ENCODE assay signal across 9 mouse cellular contexts in genomic region chr5:113796401-113797148, GRCm38 (mm10). TPM values are rescaled to one million over a fixed set of nuclear protein-coding genes. Genes with fewer than 3 reads are reported as not detected.
DNase-seq lines count a peak whose midpoint lies in the region; ATAC-seq and TF ChIP-seq lines count a peak whose summit lies in the region.
"Had no signal": no experiment of that assay in that cellular context is flagged by ENCODE, and none has a peak within 500 bp of the region (broad histone marks: within the 10 kb centered on the region; RNA-seq: fewer than 3 reads in every experiment).

No protein-coding gene starts in this region.

- TF ChIP-seq CTCF in intestine, postnatal 0 days (IDR thresholded peaks at IDR 0.05; ENCODE audit: low read depth): no peak

- H3K36me3 ChIP-seq in heart, embryonic 10.5 days: peaks cover 15% of the 10 kb centered on the region
- no peaks in the 10 kb centered on the region for H3K36me3 ChIP-seq in midbrain, embryonic 11.5 days (ENCODE audit: control insufficient read depth, insufficient read depth, low read length)
- H3K36me3 ChIP-seq in midbrain, embryonic 14.5 days (ENCODE audit: control insufficient read depth, insufficient read depth, low read length): no peaks in the 10 kb centered on the region
- 0 out of 2 replicates have a peak, but pooled peaks cover 5% of the 10 kb centered on the region for H3K36me3 ChIP-seq in intestine, postnatal 0 days (ENCODE audit: control insufficient read depth, insufficient read depth)
- peaks cover 3% of the 10 kb centered on the region; the same call in 1 of the 2 replicates for H3K36me3 ChIP-seq in stomach, embryonic 14.5 days (ENCODE audit: control insufficient read depth, insufficient read depth, low read length)

- 0 out of 2 replicates have a peak, but pooled peaks have one; percentile 20 for ATAC-seq in midbrain, embryonic 11.5 days (ENCODE audit: low FRiP score)
- ATAC-seq in midbrain, embryonic 14.5 days (ENCODE audit: low FRiP score, low TSS enrichment): no peak
- no peak for ATAC-seq in intestine, postnatal 0 days
- no peak; the same call in 1 of the 2 replicates for ATAC-seq in stomach, embryonic 14.5 days (ENCODE audit: insufficient number of reproducible peaks, insufficient read depth, low FRiP score, low read depth)

- peaks cover 51% of the 10 kb centered on the region for H3K4me1 ChIP-seq in heart, embryonic 10.5 days
- H3K4me1 ChIP-seq in midbrain, embryonic 11.5 days (ENCODE audit: control insufficient read depth, insufficient read depth, low read length): peaks cover 17% of the 10 kb centered on the region
- H3K4me1 ChIP-seq in midbrain, embryonic 14.5 days (ENCODE audit: control insufficient read depth, insufficient read depth, low read length): 0 out of 2 replicates have a peak, but pooled peaks cover 10% of the 10 kb centered on the region
- no peaks in the 10 kb centered on the region for H3K4me1 ChIP-seq in intestine, postnatal 0 days (replicated peaks; ENCODE audit: control insufficient read depth, insufficient read depth, low read length)
- H3K4me1 ChIP-seq in stomach, embryonic 14.5 days (ENCODE audit: control insufficient read depth, insufficient read depth, low read length): peaks cover 31% of the 10 kb centered on the region

- H3K4me2 ChIP-seq in midbrain, embryonic 11.5 days: peak overlapping the region; percentile 17; the same call in 1 of the 2 replicates
- no peak overlapping the region for H3K4me2 ChIP-seq in midbrain, embryonic 14.5 days (ENCODE audit: low read length)
- peak overlapping the region; percentile 52 for H3K4me2 ChIP-seq in intestine, postnatal 0 days (replicated peaks; ENCODE audit: low read depth)
- peak overlapping the region; percentile 61 for H3K4me2 ChIP-seq in stomach, embryonic 14.5 days (replicated peaks; ENCODE audit: low read depth, low read length)

- WGBS in heart, embryonic 10.5 days: 6% methylated on average over 13 of the region's 13 CpGs
- 8% methylated on average over 13 of the region's 13 CpGs for WGBS in midbrain, embryonic 11.5 days
- 8% methylated on average over 13 of the region's 13 CpGs for WGBS in midbrain, embryonic 14.5 days
- 7% methylated on average over 13 of the region's 13 CpGs for WGBS in intestine, postnatal 0 days
- WGBS in stomach, embryonic 14.5 days: 5% methylated on average over 13 of the region's 13 CpGs

- H3K27me3 ChIP-seq in heart, embryonic 10.5 days (ENCODE audit: insufficient read depth, poor library complexity, severe bottlenecking): peaks cover 52% of the 10 kb centered on the region
- H3K27me3 ChIP-seq in midbrain, embryonic 11.5 days (ENCODE audit: control insufficient read depth, insufficient read depth, low read length): 0 out of 2 replicates have a peak, but pooled peaks cover 4% of the 10 kb centered on the region
- no peaks in the 10 kb centered on the region for H3K27me3 ChIP-seq in midbrain, embryonic 14.5 days (ENCODE audit: control insufficient read depth, insufficient read depth, low read length)
- H3K27me3 ChIP-seq in intestine, postnatal 0 days (replicated peaks; ENCODE audit: control insufficient read depth, insufficient read depth, low read length): no peaks in the 10 kb centered on the region
- no peaks in the 10 kb centered on the region for H3K27me3 ChIP-seq in stomach, embryonic 14.5 days (ENCODE audit: control insufficient read depth, insufficient read depth, low read length)

- peak overlapping the region; percentile 9; the same call in 1 of the 2 replicates for H3K9ac ChIP-seq in midbrain, embryonic 11.5 days (ENCODE audit: low read length)
- no peak overlapping the region for H3K9ac ChIP-seq in midbrain, embryonic 14.5 days (replicated peaks; ENCODE audit: low read length)
- no peak overlapping the region for H3K9ac ChIP-seq in intestine, postnatal 0 days (ENCODE audit: low read depth, low read length)
- no peak overlapping the region for H3K9ac ChIP-seq in stomach, embryonic 14.5 days (replicated peaks; ENCODE audit: low read depth, low read length)

- peak overlapping the region; percentile 43 for H3K4me3 ChIP-seq in heart, embryonic 10.5 days
- no peak overlapping the region for H3K4me3 ChIP-seq in midbrain, embryonic 11.5 days (ENCODE audit: low read depth, low read length)
- H3K4me3 ChIP-seq in midbrain, embryonic 14.5 days (replicated peaks; ENCODE audit: low read depth, low read length): no peak overlapping the region
- H3K4me3 ChIP-seq in intestine, postnatal 0 days (ENCODE audit: low read depth, low read length): no peak overlapping the region
- H3K4me3 ChIP-seq in stomach, embryonic 14.5 days (ENCODE audit: low read depth, low read length): peak overlapping the region; percentile 25

- no peak for DNase-seq in heart, embryonic 10.5 days (ENCODE audit: low spot score)
- DNase-seq in heart, postnatal 25 days (ENCODE audit: low spot score): no peak
- DNase-seq in midbrain, embryonic 11.5 days (ENCODE audit: low spot score, missing footprints): peak; percentile 88
- DNase-seq in midbrain, embryonic 14.5 days: no peak
- no peak for DNase-seq in right cerebral cortex, postnatal 14 days
- DNase-seq in right cerebral cortex, adult 18-20 months: no peak

- H3K9me3 ChIP-seq in heart, embryonic 10.5 days: no peaks in the 10 kb centered on the region
- H3K9me3 ChIP-seq in midbrain, embryonic 11.5 days (ENCODE audit: control insufficient read depth, low read length): no peaks in the 10 kb centered on the region
- H3K9me3 ChIP-seq in midbrain, embryonic 14.5 days (ENCODE audit: control insufficient read depth, low read length): no peaks in the 10 kb centered on the region
- no peaks in the 10 kb centered on the region for H3K9me3 ChIP-seq in intestine, postnatal 0 days (ENCODE audit: control insufficient read depth)
- H3K9me3 ChIP-seq in stomach, embryonic 14.5 days (ENCODE audit: control insufficient read depth, low read depth, low read length): no peaks in the 10 kb centered on the region

- peak overlapping the region; percentile 84 for H3K27ac ChIP-seq in heart, embryonic 10.5 days
- no peak overlapping the region for H3K27ac ChIP-seq in midbrain, embryonic 11.5 days (ENCODE audit: low read depth, low read length)
- no peak overlapping the region for H3K27ac ChIP-seq in midbrain, embryonic 14.5 days (replicated peaks; ENCODE audit: low read depth, low read length)
- no peak overlapping the region; the same call in 1 of the 2 replicates for H3K27ac ChIP-seq in intestine, postnatal 0 days (ENCODE audit: low read depth, low read length)
- H3K27ac ChIP-seq in stomach, embryonic 14.5 days (ENCODE audit: low read length): peak overlapping the region; percentile 81
- H3K27ac ChIP-seq: macrophage had no signal

- intact Hi-C loops in heart, postnatal 25 days (cut with DNase I): no loop called here

RNA-seq across cellular contexts. Expression of gene Tmem119, which starts 3.7 kb away (rescaled TPM):
- polyA plus RNA-seq in heart, embryonic 10.5 days (2016; fragmentation: Nextera tagmentation; extraction: Ambion mirVana): 13.5 and 42.1 TPM in 2 replicates
- 1 to 10 TPM; 6.7 to 7.3 TPM for total RNA-seq in heart, postnatal 25 days (2021)
- 9.9 and 10.9 TPM in 2 replicates for polyA plus RNA-seq in midbrain, embryonic 11.5 days (2014; fragmentation: Nextera tagmentation; extraction: Ambion mirVana)
- polyA plus RNA-seq in midbrain, embryonic 14.5 days (2014; fragmentation: Nextera tagmentation; extraction: Ambion mirVana): 1.00 and 3.2 TPM in 2 replicates
- 21.1 and 23.0 TPM in 2 replicates for polyA plus RNA-seq in intestine, postnatal 0 days (2015; fragmentation: Nextera tagmentation; extraction: Ambion mirVana)
- polyA plus RNA-seq in stomach, embryonic 14.5 days (2014; fragmentation: Nextera tagmentation; extraction: Ambion mirVana): 46.1 and 49.0 TPM in 2 replicates
- polyA plus RNA-seq: macrophage had no signal

RNA-seq across cellular contexts. Expression of gene Iscu, which starts 24.0 kb away (rescaled TPM):
- polyA plus RNA-seq in heart, embryonic 10.5 days (2016; fragmentation: Nextera tagmentation; extraction: Ambion mirVana): 98.7 and 105 TPM in 2 replicates
- total RNA-seq in heart, postnatal 25 days (2021): 100 to 1,000 TPM; 164 to 165 TPM
- 117 and 121 TPM in 2 replicates for polyA plus RNA-seq in midbrain, embryonic 11.5 days (2014; fragmentation: Nextera tagmentation; extraction: Ambion mirVana)
- 87.6 and 92.2 TPM in 2 replicates for polyA plus RNA-seq in midbrain, embryonic 14.5 days (2014; fragmentation: Nextera tagmentation; extraction: Ambion mirVana)
- polyA plus RNA-seq in intestine, postnatal 0 days (2015; fragmentation: Nextera tagmentation; extraction: Ambion mirVana): 133 and 145 TPM in 2 replicates
- 106 and 117 TPM in 2 replicates for polyA plus RNA-seq in stomach, embryonic 14.5 days (2014; fragmentation: Nextera tagmentation; extraction: Ambion mirVana)

RNA-seq across cellular contexts. Expression of gene Sart3, which starts 24.3 kb away (rescaled TPM):
- 46.0 and 63.9 TPM in 2 replicates for polyA plus RNA-seq in heart, embryonic 10.5 days (2016; fragmentation: Nextera tagmentation; extraction: Ambion mirVana)
- 10 to 100 TPM; 14.1 to 17.1 TPM for total RNA-seq in heart, postnatal 25 days (2021)
- 49.6 and 55.2 TPM in 2 replicates for polyA plus RNA-seq in midbrain, embryonic 11.5 days (2014; fragmentation: Nextera tagmentation; extraction: Ambion mirVana)
- polyA plus RNA-seq in midbrain, embryonic 14.5 days (2014; fragmentation: Nextera tagmentation; extraction: Ambion mirVana): 36.4 and 40.1 TPM in 2 replicates
- polyA plus RNA-seq in intestine, postnatal 0 days (2015; fragmentation: Nextera tagmentation; extraction: Ambion mirVana): 9.1 and 9.2 TPM in 2 replicates
- polyA plus RNA-seq in stomach, embryonic 14.5 days (2014; fragmentation: Nextera tagmentation; extraction: Ambion mirVana): 30.5 and 34.6 TPM in 2 replicates

RNA-seq across cellular contexts. Expression of gene Selplg, which starts 35.9 kb away (rescaled TPM):
- 0.64 and 1.3 TPM in 2 replicates for polyA plus RNA-seq in heart, embryonic 10.5 days (2016; fragmentation: Nextera tagmentation; extraction: Ambion mirVana)
- total RNA-seq in heart, postnatal 25 days (2021): 1 to 10 TPM; 2.4 to 3.6 TPM
- polyA plus RNA-seq in midbrain, embryonic 11.5 days (2014; fragmentation: Nextera tagmentation; extraction: Ambion mirVana): 1.3 TPM in 2 replicates
- 1.1 and 2.6 TPM in 2 replicates for polyA plus RNA-seq in midbrain, embryonic 14.5 days (2014; fragmentation: Nextera tagmentation; extraction: Ambion mirVana)
- polyA plus RNA-seq in intestine, postnatal 0 days (2015; fragmentation: Nextera tagmentation; extraction: Ambion mirVana): 2.9 and 3.2 TPM in 2 replicates
- polyA plus RNA-seq in stomach, embryonic 14.5 days (2014; fragmentation: Nextera tagmentation; extraction: Ambion mirVana): 2.9 and 4.5 TPM in 2 replicates

Comparison
In these comparisons a context has a peak if more than half of its experiments do, and no peak if none do; other contexts are left out.
1. H3K27ac ChIP-seq: peak in heart, embryonic 10.5 days (single experiment) and stomach, embryonic 14.5 days (single experiment); none in midbrain, embryonic 11.5 days (single experiment), midbrain, embryonic 14.5 days (single experiment) and intestine, postnatal 0 days (single experiment).
2. H3K4me3 ChIP-seq: peak in heart, embryonic 10.5 days (single experiment) and stomach, embryonic 14.5 days (single experiment); none in midbrain, embryonic 11.5 days (single experiment), midbrain, embryonic 14.5 days (single experiment) and intestine, postnatal 0 days (single experiment).